In the genomic region with DNA sequence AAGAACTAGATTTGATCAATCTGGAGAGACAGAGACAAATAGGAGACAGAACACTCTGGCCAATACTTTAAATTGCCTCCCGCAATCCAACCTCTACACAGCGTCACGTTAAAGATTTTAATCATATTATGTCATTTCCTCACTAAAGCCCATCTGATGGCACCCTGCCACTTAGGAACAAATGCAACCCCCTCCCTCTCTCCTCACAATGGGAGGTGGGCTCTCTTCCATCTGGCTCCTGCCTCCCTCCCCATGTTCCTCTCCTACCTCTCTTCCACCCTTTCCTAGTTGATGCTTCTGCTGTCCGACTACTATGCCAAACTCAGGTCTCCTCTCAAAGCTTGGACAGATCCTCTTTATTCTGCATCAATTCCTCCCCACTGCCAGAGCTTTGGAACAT, we compare ENCODE assay signal across 11 mouse cellular contexts.
DNase-seq lines count a peak whose midpoint lies in the region.
"Had no signal": no experiment of that assay in that cellular context is flagged by ENCODE, and none has a peak within 500 bp of the region (broad histone marks: within the 10 kb centered on the region; RNA-seq: fewer than 3 reads in every experiment).

No protein-coding gene starts in this region.

- DNase-seq in cerebellum, postnatal 10 days: peak; percentile 73 to 85
- DNase-seq in cerebellum, adult 11 months: no peak
- DNase-seq in left cerebral cortex, postnatal 4 days: peak; percentile 66
- DNase-seq in left cerebral cortex, postnatal 10 days (ENCODE audit: extremely low spot score in 1 of 2, low spot score in 2 of 2): no peak
- DNase-seq: adrenal gland, adult 2 months; adrenal gland, postnatal 10 days; adrenal gland, postnatal 25 days; cerebellum, adult 18-20 months; cerebellum, adult 8-10 months; cerebellum, postnatal 36 days; embryo, embryonic 11 days had no signal

- intact Hi-C loops in left cerebral cortex, postnatal 4 days (cut with DNase I): no loop called here
- intact Hi-C loops in left cerebral cortex, postnatal 10 days (cut with DNase I): no loop called here

Comparison
In these comparisons a context has a peak if more than half of its experiments do, and no peak if none do; other contexts are left out.
1. DNase-seq: peak in cerebellum, postnatal 10 days (2 of 2) and left cerebral cortex, postnatal 4 days (single experiment); none in cerebellum, adult 11 months (single experiment) and left cerebral cortex, postnatal 10 days (0 of 2).